Mouse (Mus musculus) CH12.LX (cell line): Measurements from ENCODE around the gene Sgms1. TPM values are rescaled to one million over a fixed set of nuclear protein-coding genes. Genes with fewer than 3 reads are reported as not detected.

ENCODE experiments used
- DNase-seq: peaks from one replicate; pipeline ENCODE4 v3.0.0-alpha.2; 2013; ENCODE audit errors: extremely low read depth
- H3K27ac ChIP-seq: 2 replicates; pipeline ENCODE4 v1.5.1; 2012; ENCODE audit warnings: low read depth, mild to moderate bottlenecking, control low read depth, moderate library complexity; ENCODE audit not compliant: insufficient read depth
- H3K27me3 ChIP-seq: replicated peaks from 2 replicates; pipeline ENCODE3; 2012; ENCODE audit warnings: inconsistent platforms
- H3K36me3 ChIP-seq, 2 experiments: replicated peaks in 1 of 2; 2 replicates each; pipeline versions ENCODE3 to v1.6.1; 2012; ENCODE audit warnings: inconsistent platforms in 1 of 2, low read length in 1 of 2, mild to moderate bottlenecking in 1 of 2, mixed read lengths in 1 of 2, moderate library complexity in 1 of 2; ENCODE audit not compliant: control insufficient read depth in 1 of 2, insufficient read depth in 1 of 2
- H3K4me1 ChIP-seq, 2 experiments: 2 replicates each; pipeline ENCODE4 v1.6.1; 2012; ENCODE audit warnings: inconsistent platforms in 1 of 2, moderate library complexity in 1 of 2; ENCODE audit not compliant: insufficient read depth in 2 of 2, control insufficient read depth in 1 of 2
- H3K4me2 ChIP-seq: 2 replicates; pipeline ENCODE4 v1.6.1; 2012; ENCODE audit warnings: low read depth, mild to moderate bottlenecking, control low read depth; ENCODE audit not compliant: poor library complexity, insufficient read depth, severe bottlenecking
- H3K4me3 ChIP-seq, 3 experiments: fragments of 150-350 bp in 1 of 3; sonication (generic) in 1 of 3; replicated peaks in 1 of 3; 2 replicates each; pipeline versions ENCODE3 to v1.5.1; 2011 to 2012; ENCODE audit warnings: low read depth in 2 of 3, low read length in 2 of 3, mild to moderate bottlenecking in 2 of 3, moderate library complexity in 2 of 3, control low read depth in 1 of 3, improper control_type of control experiment in 1 of 3, inconsistent platforms in 1 of 3, mixed read lengths in 1 of 3; ENCODE audit not compliant: poor library complexity in 1 of 3
- H3K79me2 ChIP-seq: replicated peaks from 2 replicates; pipeline ENCODE4 v1.6.1; 2012; ENCODE audit warnings: mild to moderate bottlenecking, moderate library complexity; ENCODE audit not compliant: control insufficient read depth, poor library complexity, insufficient read depth, severe bottlenecking; ENCODE audit errors: extremely low read depth
- H3K9ac ChIP-seq: 2 replicates; pipeline ENCODE4 v1.6.1; 2012; ENCODE audit warnings: low read depth, mild to moderate bottlenecking, control low read depth, moderate library complexity; ENCODE audit not compliant: insufficient read depth
- H3K9me3 ChIP-seq: replicated peaks from 2 replicates; pipeline ENCODE3; 2012; ENCODE audit warnings: low read length, inconsistent platforms, mixed read lengths
- BHLHE40 ChIP-seq: IDR thresholded peaks from 2 replicates; pipeline ENCODE4 v1.6.1; 2011; ENCODE audit warnings: mild to moderate bottlenecking, low read depth, low read length, improper control_type of control experiment
- CHD2 ChIP-seq: IDR thresholded peaks from 2 replicates; pipeline ENCODE4 v1.6.1; 2011; ENCODE audit warnings: low read length, improper control_type of control experiment
- CTCF ChIP-seq, 2 experiments: IDR thresholded peaks in 1 of 2; conservative IDR thresholded peaks in 1 of 2; 2 replicates each; pipeline ENCODE4 v1.5.1; 2011 to 2012; ENCODE audit warnings: low read depth in 2 of 2, low read length in 2 of 2, improper control_type of control experiment in 1 of 2, inconsistent platforms in 1 of 2, mild to moderate bottlenecking in 1 of 2, moderate library complexity in 1 of 2
- ELF1 ChIP-seq: IDR thresholded peaks from 2 replicates; pipeline ENCODE4 v1.6.1; 2014; ENCODE audit warnings: low read depth, mild to moderate bottlenecking, inconsistent platforms, low read length, improper control_type of control experiment
- HCFC1 ChIP-seq: IDR thresholded peaks from 2 replicates; pipeline ENCODE4 v1.6.1; 2012; ENCODE audit warnings: low read depth, mild to moderate bottlenecking, inconsistent platforms, low read length, improper control_type of control experiment
- JUND ChIP-seq: conservative IDR thresholded peaks from 2 replicates; pipeline ENCODE4 v1.6.1; 2011; ENCODE audit warnings: low read depth, low read length, improper control_type of control experiment
- MAX ChIP-seq: IDR thresholded peaks from 2 replicates; pipeline ENCODE4 v1.6.1; 2011; ENCODE audit warnings: low read length, improper control_type of control experiment
- MAZ ChIP-seq: IDR thresholded peaks from 2 replicates; pipeline ENCODE4 v1.6.1; 2012; ENCODE audit warnings: low read depth, mild to moderate bottlenecking, inconsistent platforms, low read length, improper control_type of control experiment, moderate library complexity
- MEF2A ChIP-seq: IDR thresholded peaks from 2 replicates; pipeline ENCODE4 v1.6.1; 2014; ENCODE audit warnings: low read depth, mild to moderate bottlenecking, inconsistent platforms, low read length, improper control_type of control experiment, borderline replicate concordance
- MYC ChIP-seq: IDR thresholded peaks from 2 replicates; pipeline ENCODE4 v1.6.1; 2011; ENCODE audit warnings: low read depth, mild to moderate bottlenecking, improper control_type of control experiment, low read length
- NELFE ChIP-seq: IDR thresholded peaks from 2 replicates; pipeline ENCODE4 v1.6.1; 2011; ENCODE audit warnings: low read depth, low read length, improper control_type of control experiment
- POLR2A ChIP-seq: IDR thresholded peaks from 2 replicates; pipeline ENCODE4 v1.6.1; 2011; ENCODE audit warnings: low read depth, mild to moderate bottlenecking, improper control_type of control experiment, low read length
- RCOR1 ChIP-seq: conservative IDR thresholded peaks from 2 replicates; pipeline ENCODE4 v1.6.1; 2012; ENCODE audit warnings: low read depth, mild to moderate bottlenecking, inconsistent platforms, low read length, improper control_type of control experiment
- SIN3A ChIP-seq: IDR thresholded peaks from 2 replicates; pipeline ENCODE4 v1.6.1; 2012; ENCODE audit warnings: low read length, improper control_type of control experiment, inconsistent platforms
- TCF12 ChIP-seq: IDR thresholded peaks from 2 replicates; pipeline ENCODE4 v1.6.1; 2014; ENCODE audit warnings: low read depth, mild to moderate bottlenecking, inconsistent platforms, low read length, improper control_type of control experiment
- UBTF ChIP-seq: IDR thresholded peaks from 2 replicates; pipeline ENCODE4 v1.6.1; 2012; ENCODE audit warnings: low read depth, mild to moderate bottlenecking, inconsistent platforms, low read length, improper control_type of control experiment, moderate library complexity
- USF1 ChIP-seq: IDR thresholded peaks from 2 replicates; pipeline ENCODE4 v1.6.1; 2014; ENCODE audit warnings: low read depth, mild to moderate bottlenecking, inconsistent platforms, low read length, improper control_type of control experiment
- USF2 ChIP-seq: conservative IDR thresholded peaks from 2 replicates; pipeline ENCODE4 v1.6.1; 2011; ENCODE audit warnings: low read depth, low read length, improper control_type of control experiment
- ZC3H11A ChIP-seq: IDR thresholded peaks from 2 replicates; pipeline ENCODE4 v1.6.1; 2012; ENCODE audit warnings: low read depth, mild to moderate bottlenecking, inconsistent platforms, low read length, improper control_type of control experiment
- ZMIZ1 ChIP-seq: IDR thresholded peaks from 2 replicates; pipeline ENCODE4 v1.6.1; 2012; ENCODE audit warnings: low read depth, mild to moderate bottlenecking, inconsistent platforms, low read length, improper control_type of control experiment
- ZNF384 ChIP-seq: IDR thresholded peaks from 2 replicates; pipeline ENCODE4 v1.6.1; 2012; ENCODE audit warnings: low read depth, low read length, improper control_type of control experiment, inconsistent platforms
- dilution Hi-C: fragments of 300-500 bp; cut with MboI; formaldehyde crosslinking; loops from 2 replicates; pipeline ENCODE4 v1.14.3; 2020; ENCODE audit warnings: low sequenced_read_pairs; ENCODE audit not compliant: extremely low pct_unique_long_range_greater_than_20kb, extremely low pct_ligation_motif_present
- in situ Hi-C: fragments of 300-500 bp; cut with MboI; formaldehyde crosslinking; loops from 3 replicates; pipeline ENCODE4 v1.14.3; 2019; ENCODE audit warnings: low sequenced_read_pairs, low pct_ligation_motif_present, low pct_unique_long_range_greater_than_20kb, mixed read lengths
- polyA plus RNA-seq: library from polyadenylated mRNA; unstranded; fragments of >175 nt; gene quantifications from 2 replicates; pipeline ENCODE4 v1.2.1, GENCODE M21; 2012; ENCODE audit warnings: low read depth; ENCODE audit not compliant: insufficient read length
- total RNA-seq, 2 experiments: library from RNA; depleted of rRNA; stranded (reverse); fragments of 300-350 nt in 1 of 2; fragments of >200 nt in 1 of 2; gene quantifications; 2 replicates each; pipeline ENCODE4 v1.2.3; 2012 to 2014

The Sgms1 gene
- total and polyA plus RNA-seq, 3 experiments, result 1.4 to 1.8 (median 1.8) TPM

DNA sequence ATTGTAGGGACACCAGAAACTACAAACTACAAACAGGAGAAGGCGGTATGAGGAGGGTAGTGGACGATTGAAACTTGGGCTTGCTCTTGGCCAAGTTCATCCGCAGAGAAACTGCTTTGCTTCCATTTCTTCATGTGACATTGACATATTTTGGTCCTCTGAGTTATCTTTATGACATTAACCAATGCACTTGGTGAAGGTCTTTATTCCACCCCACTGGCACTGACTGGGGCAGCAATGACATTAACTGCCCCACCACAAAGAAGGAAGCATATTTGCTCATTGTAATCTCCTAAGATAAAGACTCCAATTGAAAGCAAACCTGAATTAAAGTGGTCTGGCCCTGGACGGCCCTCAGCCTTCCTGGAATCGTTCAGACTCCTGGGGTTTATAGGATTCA is 100.6 kb downstream of the Sgms1 start:
- in situ Hi-C loops (no loop called here), dilution Hi-C loops (no loop called here)
- H3K36me3 ChIP-seq, result no peaks in the 10 kb centered on the region
- H3K9me3 ChIP-seq, result no peaks in the 10 kb centered on the region
- H3K79me2 ChIP-seq, result no peaks in the 10 kb centered on the region
- H3K4me2 ChIP-seq, result no peak overlapping the region
- TF ChIP-seq NELFE (no peak), MAX (no peak), UBTF (no peak), TCF12 (no peak), HCFC1 (no peak), SIN3A (no peak), JUND (no peak), ZMIZ1 (no peak), CHD2 (no peak), POLR2A (no peak), ELF1 (no peak), BHLHE40 (no peak), MEF2A (no peak), CTCF (conservative IDR thresholded peaks at IDR 0.05 in 1 of 2, IDR thresholded peaks at IDR 0.05 in 1 of 2; ENCODE audit: low read depth in 2 of 2, low read length in 2 of 2) (no peak), ZNF384 (no peak), MAZ (no peak), ZC3H11A (no peak)
- no peak overlapping the region for H3K9ac ChIP-seq
- H3K4me3 ChIP-seq, result no peak overlapping the region
- no peak overlapping the region for H3K27ac ChIP-seq
- no peaks in the 10 kb centered on the region for H3K27me3 ChIP-seq
- no peak for DNase-seq
- H3K4me1 ChIP-seq, result peaks cover 0 to 11% of the 10 kb centered on the region in 2 experiments; a peak in 1 of 4 replicates

GRCm38 (mm10) chr19:32287839-32288238 is 101.7 kb downstream of the Sgms1 start:
- in situ Hi-C loops (no loop called here), dilution Hi-C loops (no loop called here)
- H3K27me3 ChIP-seq, result no peaks in the 10 kb centered on the region
- TF ChIP-seq RCOR1 (no peak), ZMIZ1 (no peak), UBTF (no peak), POLR2A (no peak), SIN3A (no peak), USF1 (no peak), NELFE (no peak), MYC (no peak), HCFC1 (no peak), USF2 (no peak), MEF2A (no peak)
- no peaks in the 10 kb centered on the region for H3K9me3 ChIP-seq
- H3K79me2 ChIP-seq, result no peaks in the 10 kb centered on the region
- peaks cover 0 to 9% of the 10 kb centered on the region in 2 experiments; a peak in 1 of 4 replicates for H3K4me1 ChIP-seq
- no peak overlapping the region for H3K4me3 ChIP-seq
- no peak overlapping the region for H3K4me2 ChIP-seq
- no peak overlapping the region for H3K27ac ChIP-seq
- no peaks in the 10 kb centered on the region for H3K36me3 ChIP-seq
- no peak for DNase-seq
- no peak overlapping the region for H3K9ac ChIP-seq
